Mouse (Mus musculus): ENCODE measurements at regions not wholly inside any gene's neighbourhood (a gene's known extent, or its start where the extent isn't known, plus 50 kb on each side); places are given as distances from the start of the nearest gene placed in this dataset.

- TF ChIP-seq POLR2A (IDR thresholded peaks at IDR 0.05; ENCODE audit: low read depth, low read length) (no peak), CTCF (IDR thresholded peaks at IDR 0.05; ENCODE audit: borderline replicate concordance, insufficient read depth, low read length) (no peak)
These were observed 75.7 kb upstream of the Pja2 start for GRCm38 (mm10) chr17:64407255-64408011.

All from embryonic fibroblast, embryonic 13.5 days (primary cell).